Mouse (Mus musculus) myocyte (in vitro differentiated cells): ENCODE measurements around the gene Rgs13.

Source experiments
- CEBPB ChIP-seq: IDR thresholded peaks from 2 replicates; pipeline ENCODE4 v1.6.1; 2011; ENCODE audit warnings: mild to moderate bottlenecking, moderate library complexity; ENCODE audit not compliant: poor library complexity, insufficient read depth, severe bottlenecking
- E2F4 ChIP-seq: IDR thresholded peaks from one replicate; pipeline ENCODE4 v1.6.1; 2011; ENCODE audit warnings: mild to moderate bottlenecking, control low read depth, moderate library complexity; ENCODE audit not compliant: insufficient read depth
- MAX ChIP-seq: IDR thresholded peaks from one replicate; pipeline ENCODE4 v1.6.1; 2011; ENCODE audit warnings: low read depth, mild to moderate bottlenecking, control low read depth
- MYOD1 ChIP-seq, 3 experiments: IDR thresholded peaks; one replicate each; pipeline ENCODE4 v1.6.1; 2011; ENCODE audit warnings: control low read depth in 2 of 3, low read depth in 2 of 3, mild to moderate bottlenecking in 2 of 3, moderate library complexity in 1 of 3; ENCODE audit not compliant: insufficient read length in 2 of 3, control insufficient read depth in 1 of 3
- MYOG ChIP-seq, 3 experiments: IDR thresholded peaks; one replicate each; pipeline ENCODE4 v1.6.1; 2011; ENCODE audit warnings: control low read depth in 2 of 3, low read depth in 2 of 3, mild to moderate bottlenecking in 2 of 3; ENCODE audit not compliant: insufficient read length in 2 of 3, control insufficient read depth in 1 of 3, insufficient read depth in 1 of 3
- POLR2A ChIP-seq: IDR thresholded peaks from one replicate; pipeline ENCODE4 v1.6.1; 2011; ENCODE audit warnings: low read depth, mild to moderate bottlenecking, control low read depth, moderate library complexity; ENCODE audit not compliant: insufficient read length
- POLR2AphosphoS2 ChIP-seq: IDR thresholded peaks from one replicate; pipeline ENCODE4 v1.6.1; 2011; ENCODE audit warnings: low read depth, control low read depth; ENCODE audit not compliant: insufficient read length
- REST ChIP-seq: IDR thresholded peaks from one replicate; pipeline ENCODE4 v1.6.1; 2011; ENCODE audit warnings: mild to moderate bottlenecking, control low read depth, moderate library complexity; ENCODE audit not compliant: insufficient read depth, insufficient read length
- SRF ChIP-seq: IDR thresholded peaks from one replicate; pipeline ENCODE4 v1.6.1; 2011; ENCODE audit warnings: low read depth; ENCODE audit not compliant: control insufficient read depth, insufficient read length
- TCF12 ChIP-seq: IDR thresholded peaks from one replicate; pipeline ENCODE4 v1.6.1; 2011; ENCODE audit warnings: mild to moderate bottlenecking, control low read depth; ENCODE audit not compliant: poor library complexity, insufficient read depth, severe bottlenecking
- TCF3 ChIP-seq: IDR thresholded peaks from one replicate; pipeline ENCODE4 v1.6.1; 2011; ENCODE audit warnings: low read depth, control low read depth; ENCODE audit not compliant: insufficient read length
- USF1 ChIP-seq: IDR thresholded peaks from one replicate; pipeline ENCODE4 v1.6.1; 2011; ENCODE audit warnings: low read depth, mild to moderate bottlenecking, control low read depth, moderate library complexity

DNA sequence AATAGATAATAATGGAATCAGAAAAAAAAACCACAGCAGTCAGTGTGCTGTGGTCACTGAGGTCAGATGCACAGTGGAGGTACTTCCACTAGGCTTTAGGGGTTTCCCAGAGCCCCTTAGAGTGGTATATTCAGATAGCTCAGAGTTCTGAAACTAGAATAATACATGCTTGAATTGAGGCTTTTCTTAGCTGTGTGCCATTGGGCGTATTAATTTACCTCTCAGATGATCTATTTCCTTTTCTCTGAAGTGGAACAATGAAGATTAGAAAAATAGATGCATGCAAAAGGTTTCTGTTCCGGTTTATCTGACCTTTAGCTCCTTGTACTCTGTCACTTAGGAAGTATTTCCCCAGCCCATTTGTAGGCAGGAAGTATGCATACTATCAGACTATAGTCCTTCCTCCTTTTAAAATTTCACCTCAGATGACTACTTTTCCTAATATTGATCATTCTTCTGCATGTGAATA, 3.6 kb downstream of the Rgs13 start:
- TF ChIP-seq MYOG (IDR thresholded peaks at IDR 0.05; ENCODE audit: control insufficient read depth in 1 of 3, insufficient read depth in 1 of 3, insufficient read length in 2 of 3, low read depth in 2 of 3) (no peak), POLR2A (no peak), USF1 (no peak), REST (no peak), TCF12 (no peak), MAX (no peak), E2F4 (no peak), POLR2AphosphoS2 (no peak), MYOD1 (IDR thresholded peaks at IDR 0.05; ENCODE audit: control insufficient read depth in 1 of 3, insufficient read length in 2 of 3, low read depth in 2 of 3) (no peak), SRF (no peak), TCF3 (no peak), CEBPB (no peak)
